Mouse (Mus musculus) MEL (cell line): ENCODE measurements around the gene Haus8. TPM values are rescaled to one million over a fixed set of nuclear protein-coding genes. Genes with fewer than 3 reads are reported as not detected.
"Not testable (repeated sequence)": the region's sequence is repeated elsewhere in the genome, so short reads cannot be mapped to it uniquely, and the experiment has no call there.

Experiments
- DNase-seq: peaks from one replicate; pipeline ENCODE4 v3.0.0; 2011; ENCODE audit warnings: low read depth, low spot score
- H3K27ac ChIP-seq: 2 replicates; pipeline ENCODE4 v1.5.1; 2012; ENCODE audit warnings: low read depth, mild to moderate bottlenecking, control low read depth, low read length, moderate library complexity; ENCODE audit not compliant: control insufficient read depth
- H3K27me3 ChIP-seq, 2 experiments: fragments of 150-350 bp in 1 of 2; sonication (generic) in 1 of 2; 2 replicates each; pipeline ENCODE4 v1.6.1; 2012; ENCODE audit warnings: low read length in 2 of 2, mild to moderate bottlenecking in 2 of 2, improper control_type of control experiment in 1 of 2, moderate library complexity in 1 of 2; ENCODE audit not compliant: insufficient read depth in 2 of 2, control insufficient read depth in 1 of 2
- H3K36me3 ChIP-seq, 2 experiments: 2 replicates each; pipeline ENCODE4 v1.6.1; 2012 to 2014; ENCODE audit warnings: low read length in 2 of 2, improper control_type of control experiment in 1 of 2, inconsistent platforms in 1 of 2, mild to moderate bottlenecking in 1 of 2; ENCODE audit not compliant: insufficient read depth in 2 of 2, control insufficient read depth in 1 of 2
- H3K4me1 ChIP-seq, 2 experiments: fragments of 150-350 bp in 1 of 2; sonication (generic) in 1 of 2; 2 replicates each; pipeline ENCODE4 v1.6.1; 2012; ENCODE audit warnings: low read length in 2 of 2, improper control_type of control experiment in 1 of 2, mild to moderate bottlenecking in 1 of 2; ENCODE audit not compliant: insufficient read depth in 2 of 2, control insufficient read depth in 1 of 2
- H3K4me3 ChIP-seq, 2 experiments: fragments of 150-350 bp in 1 of 2; sonication (generic) in 1 of 2; 2 replicates each; pipeline ENCODE4 v1.5.1; 2012; ENCODE audit warnings: low read depth in 2 of 2, low read length in 2 of 2, mild to moderate bottlenecking in 2 of 2, moderate library complexity in 2 of 2, control low read depth in 1 of 2, improper control_type of control experiment in 1 of 2; ENCODE audit not compliant: control insufficient read depth in 1 of 2, insufficient read depth in 1 of 2
- H3K79me2 ChIP-seq: 2 replicates; pipeline ENCODE4 v1.6.1; 2012; ENCODE audit warnings: mild to moderate bottlenecking, low read length, moderate library complexity; ENCODE audit not compliant: control insufficient read depth, poor library complexity, insufficient read depth
- H3K9ac ChIP-seq: 2 replicates; pipeline ENCODE4 v1.6.1; 2012; ENCODE audit warnings: low read depth, mild to moderate bottlenecking, control low read depth, low read length, moderate library complexity; ENCODE audit not compliant: control insufficient read depth, poor library complexity, severe bottlenecking
- H3K9me3 ChIP-seq: fragments of 150-350 bp; sonication (generic); replicated peaks from 2 replicates; pipeline ENCODE4 v1.6.1; 2012; ENCODE audit warnings: mild to moderate bottlenecking, low read length, improper control_type of control experiment, moderate library complexity; ENCODE audit not compliant: insufficient read depth
- BHLHE40 ChIP-seq: IDR thresholded peaks from 2 replicates; pipeline ENCODE4 v1.6.1; 2012; ENCODE audit warnings: low read depth, mild to moderate bottlenecking, inconsistent platforms, low read length, improper control_type of control experiment, borderline replicate concordance
- ELF1 ChIP-seq: IDR thresholded peaks from 2 replicates; pipeline ENCODE4 v1.6.1; 2014; ENCODE audit warnings: low read depth, mild to moderate bottlenecking, inconsistent platforms, low read length, improper control_type of control experiment, moderate library complexity
- ETS1 ChIP-seq: IDR thresholded peaks from 2 replicates; pipeline ENCODE4 v1.6.1; 2012; ENCODE audit warnings: low read depth, mild to moderate bottlenecking, inconsistent platforms, low read length, improper control_type of control experiment, moderate library complexity
- GATA1 ChIP-seq: IDR thresholded peaks from 2 replicates; pipeline ENCODE4 v1.6.1; 2011; ENCODE audit warnings: low read depth, low read length, improper control_type of control experiment
- HCFC1 ChIP-seq: IDR thresholded peaks from 2 replicates; pipeline ENCODE4 v1.6.1; 2012; ENCODE audit warnings: low read depth, mild to moderate bottlenecking, inconsistent platforms, low read length, improper control_type of control experiment, moderate library complexity
- JUND ChIP-seq: IDR thresholded peaks from 2 replicates; pipeline ENCODE4 v1.6.1; 2011; ENCODE audit warnings: low read depth, mild to moderate bottlenecking, improper control_type of control experiment, low read length
- KAT2A ChIP-seq: conservative IDR thresholded peaks from 2 replicates; pipeline ENCODE4 v1.6.1; 2012; ENCODE audit warnings: low read depth, low read length, improper control_type of control experiment, inconsistent platforms
- MAFK ChIP-seq: IDR thresholded peaks from 2 replicates; pipeline ENCODE4 v1.6.1; 2011; ENCODE audit warnings: low read depth, mild to moderate bottlenecking, low read length, improper control_type of control experiment, borderline replicate concordance
- MEF2A ChIP-seq: IDR thresholded peaks from 2 replicates; pipeline ENCODE4 v1.6.1; 2014; ENCODE audit warnings: low read depth, mild to moderate bottlenecking, inconsistent platforms, low read length, improper control_type of control experiment; ENCODE audit not compliant: poor library complexity, insufficient replicate concordance, severe bottlenecking; ENCODE audit errors: extremely low read depth
- MXI1 ChIP-seq: IDR thresholded peaks from 2 replicates; pipeline ENCODE4 v1.6.1; 2011; ENCODE audit warnings: mild to moderate bottlenecking, low read depth, low read length, improper control_type of control experiment
- MYB ChIP-seq: IDR thresholded peaks from 2 replicates; pipeline ENCODE4 v1.6.1; 2011; ENCODE audit warnings: mild to moderate bottlenecking, low read depth, low read length, improper control_type of control experiment
- MYC ChIP-seq: IDR thresholded peaks from 2 replicates; pipeline ENCODE4 v1.6.1; 2011; ENCODE audit warnings: low read depth, mild to moderate bottlenecking, low read length, improper control_type of control experiment, moderate library complexity
- NELFE ChIP-seq: IDR thresholded peaks from 2 replicates; pipeline ENCODE4 v1.6.1; 2011; ENCODE audit warnings: low read depth, low read length, improper control_type of control experiment
- RAD21 ChIP-seq: IDR thresholded peaks from 2 replicates; pipeline ENCODE4 v1.6.1; 2011; ENCODE audit warnings: mild to moderate bottlenecking, low read depth, low read length, improper control_type of control experiment
- SIN3A ChIP-seq: IDR thresholded peaks from 2 replicates; pipeline ENCODE4 v1.6.1; 2012; ENCODE audit warnings: low read length, improper control_type of control experiment, inconsistent platforms
- TAL1 ChIP-seq: IDR thresholded peaks from 2 replicates; pipeline ENCODE4 v1.6.1; 2012; ENCODE audit warnings: mild to moderate bottlenecking, inconsistent platforms, low read length, moderate library complexity, mixed read lengths
- TBP ChIP-seq: IDR thresholded peaks from 2 replicates; pipeline ENCODE4 v1.8.0; 2011; ENCODE audit warnings: low read depth, low read length, improper control_type of control experiment
- TCF12 ChIP-seq: IDR thresholded peaks from 2 replicates; pipeline ENCODE4 v1.6.1; 2014; ENCODE audit warnings: low read depth, mild to moderate bottlenecking, inconsistent platforms, low read length, improper control_type of control experiment, moderate library complexity
- UBTF ChIP-seq: IDR thresholded peaks from 2 replicates; pipeline ENCODE4 v1.6.1; 2012; ENCODE audit warnings: low read depth, mild to moderate bottlenecking, inconsistent platforms, low read length, improper control_type of control experiment, moderate library complexity, borderline replicate concordance; ENCODE audit not compliant: insufficient read depth
- USF1 ChIP-seq: IDR thresholded peaks from 2 replicates; pipeline ENCODE4 v1.6.1; 2014; ENCODE audit warnings: low read depth, mild to moderate bottlenecking, inconsistent platforms, low read length, improper control_type of control experiment, moderate library complexity
- USF2 ChIP-seq, 2 experiments: IDR thresholded peaks; 2 replicates each; pipeline ENCODE4 v1.6.1; 2011 to 2012; ENCODE audit warnings: improper control_type of control experiment in 2 of 2, low read length in 2 of 2, borderline replicate concordance in 1 of 2, inconsistent platforms in 1 of 2, low read depth in 1 of 2, mild to moderate bottlenecking in 1 of 2; ENCODE audit not compliant: insufficient read depth in 1 of 2
- ZC3H11A ChIP-seq: IDR thresholded peaks from 2 replicates; pipeline ENCODE4 v1.6.1; 2012; ENCODE audit warnings: low read depth, mild to moderate bottlenecking, inconsistent platforms, low read length, improper control_type of control experiment
- polyA plus RNA-seq, 2 experiments: library from polyadenylated mRNA; stranded (reverse) in 1 of 2; unstranded in 1 of 2; fragments of >175 nt in 1 of 2; fragments of >200 nt in 1 of 2; gene quantifications; 2 replicates each; pipeline versions ENCODE4 v1.2.1 to v1.2.4; 2012; ENCODE audit warnings: low replicate concordance in 2 of 2, low read depth in 1 of 2; ENCODE audit not compliant: insufficient read length in 2 of 2, insufficient read depth in 1 of 2, missing spikeins in 1 of 2
- total RNA-seq: library from RNA; depleted of rRNA; stranded (reverse); fragments of 300-350 nt; gene quantifications from 2 replicates; pipeline ENCODE4 v1.2.3, GENCODE M21; 2012

The Haus8 gene
- total and polyA plus RNA-seq, 3 experiments, result 60.4 to 69.2 TPM; not detected in 1

- Histone ChIP-seq H3K9me3 (no peaks in the 10 kb centered on the region), H3K9ac (no peak overlapping the region), H3K4me3 (no peak overlapping the region), H3K4me1 (peaks cover 0 to under 1% of the 10 kb centered on the region in 2 experiments; a peak in 1 of 4 replicates), H3K79me2 (peaks cover 3% of the 10 kb centered on the region), H3K27me3 (no peaks in the 10 kb centered on the region), H3K27ac (no peak overlapping the region), H3K36me3 (peaks cover 0 to 2% of the 10 kb centered on the region in 2 experiments; a peak in 2 of 4 replicates)
- no peak for DNase-seq
- TF ChIP-seq MYC (no peak), ZC3H11A (no peak), TAL1 (no peak), MXI1 (no peak), RAD21 (no peak), NELFE (no peak), HCFC1 (no peak), BHLHE40 (no peak), ETS1 (no peak), USF2 (IDR thresholded peaks at IDR 0.05; ENCODE audit: borderline replicate concordance in 1 of 2, insufficient read depth in 1 of 2, low read depth in 1 of 2, low read length in 2 of 2) (no peak), JUND (no peak), TCF12 (no peak), MAFK (no peak), TBP (no peak), MEF2A (no peak), GATA1 (no peak), KAT2A (no peak)
Observed at GRCm38 (mm10) chr8:71296784-71297183, 24.1 kb upstream of the Haus8 start.

GRCm38 (mm10) chr8:71296188-71296621, 23.5 kb upstream of the Haus8 start:
- TF ChIP-seq SIN3A (no peak), ELF1 (no peak), USF1 (no peak), MYB (no peak), UBTF (no peak)
- Histone ChIP-seq H3K9me3 (no peaks in the 10 kb centered on the region), H3K9ac (no peak overlapping the region), H3K36me3 (peaks cover 0 to 2% of the 10 kb centered on the region in 2 experiments; a peak in 2 of 4 replicates), H3K4me1 (no peaks in the 10 kb centered on the region), H3K4me3 (no peak overlapping the region), H3K79me2 (peaks cover 3% of the 10 kb centered on the region), H3K27ac (no peak overlapping the region), H3K27me3 (no peaks in the 10 kb centered on the region)
- DNase-seq, result peak; percentile 48

DNA sequence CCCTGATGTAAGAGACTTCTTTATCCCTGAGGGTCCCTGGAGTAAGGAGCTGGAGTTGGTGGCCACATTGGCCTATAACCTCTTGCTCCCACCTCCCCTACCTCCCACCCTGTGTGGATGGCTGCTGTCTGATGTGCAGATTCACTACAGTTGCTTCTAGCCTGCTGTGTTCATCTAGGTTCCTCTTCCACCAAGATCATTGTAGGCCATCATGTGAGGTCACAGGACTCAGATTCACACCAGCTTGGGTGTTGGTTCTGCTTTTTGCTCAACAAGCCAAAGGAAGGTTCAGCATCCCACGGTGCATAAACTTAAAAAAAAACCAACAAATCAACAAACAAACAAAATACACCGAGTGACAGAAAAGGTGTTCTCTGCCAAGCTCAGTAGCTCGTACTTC, 21.2 kb upstream of the Haus8 start:
- not testable (repeated sequence) for H3K4me1 ChIP-seq, H3K36me3 ChIP-seq, H3K27ac ChIP-seq, DNase-seq, H3K79me2 ChIP-seq, H3K9ac ChIP-seq, H3K4me3 ChIP-seq, H3K9me3 ChIP-seq, H3K27me3 ChIP-seq
